Mouse (Mus musculus): ENCODE measurements around the gene Man2b1. TPM values are rescaled to one million over a fixed set of nuclear protein-coding genes. Genes with fewer than 3 reads are reported as not detected.
"Not testable (repeated sequence)": the region's sequence is repeated elsewhere in the genome, so short reads cannot be mapped to it uniquely, and the experiment has no call there.

The Man2b1 gene
- total RNA-seq, 2 experiments from 2014 or later, result 7.3 to 12.6 TPM

- peak; percentile 47 for DNase-seq
These were observed 36.2 kb downstream of the Man2b1 start for GRCm38 (mm10) chr8:85119052-85119981.

DNA sequence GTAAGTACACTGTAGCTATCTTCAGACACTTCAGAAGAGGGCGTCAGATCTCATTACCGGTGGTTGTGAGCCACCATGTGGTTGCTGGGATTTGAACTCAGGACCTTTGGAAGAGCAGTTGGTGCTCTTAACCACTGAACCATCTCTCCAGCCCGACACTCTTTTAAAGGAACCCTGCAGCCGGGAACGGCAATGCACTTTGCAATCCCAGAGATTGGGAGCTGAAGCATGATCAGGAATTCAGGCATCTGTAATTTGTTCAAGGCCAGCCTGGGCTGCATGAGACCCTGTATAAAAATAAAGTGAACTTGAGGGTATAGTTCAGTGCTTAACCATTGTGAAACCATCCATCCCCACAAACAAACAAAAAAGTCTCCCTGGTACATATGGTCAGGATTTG is 37.2 kb downstream of the Man2b1 start:
- DNase-seq, result not testable (repeated sequence)

DNA sequence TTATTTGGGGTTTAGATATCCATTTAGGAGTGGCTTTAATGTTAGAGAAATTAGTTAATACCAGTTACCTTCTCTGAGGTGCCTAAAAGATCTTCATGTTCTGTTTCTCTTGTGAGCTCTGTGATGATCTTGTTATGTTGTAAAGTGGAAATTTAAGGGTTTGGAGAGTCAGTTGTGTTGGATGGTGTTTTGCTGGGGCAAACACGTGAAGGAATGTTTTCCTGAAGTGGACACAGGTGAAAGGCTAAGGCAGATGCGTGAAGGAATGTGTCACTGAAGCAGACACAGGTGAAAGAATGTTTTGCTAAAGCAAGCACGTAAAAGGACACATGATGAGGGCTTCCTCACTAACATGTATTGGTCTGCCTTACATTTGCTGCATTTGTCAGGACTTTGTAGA is 39.9 kb downstream of the Man2b1 start, which contains the start of gene Zfp791:
Gene Zfp791, minus strand, starts transcription at position 101 of the 400 bp plus-strand sequence.
- DNase-seq, result no peak

GRCm38 (mm10) chr8:85123691-85124090 is 40.6 kb downstream of the Man2b1 start:
- DNase-seq, result no peak

- DNase-seq, result no peak
These were observed 49.3 kb downstream of the Man2b1 start for GRCm38 (mm10) chr8:85132335-85132734.

GRCm38 (mm10) chr8:85135690-85136089 is 52.6 kb downstream of the Man2b1 start:
- not testable (repeated sequence) for DNase-seq

- DNase-seq, result no peak
These were observed 59.4 kb downstream of the Man2b1 start for GRCm38 (mm10) chr8:85142516-85142915.

Small RNAs within 50 kb of the gene (microRNA-seq; reads per million reads assigned to microRNA genes)
- gene Gm23388 (ENCODE audit: borderline replicate concordance in 2 of 2) (0 to 1.5 reads per million in 2 experiments), gene Mir7070 (ENCODE audit: borderline replicate concordance in 2 of 2) (0 reads per million in 2 experiments)

Other genes with a start within 250 kb of the Man2b1 start
- 100 to 1,000 TPM; 134 TPM for gene Rad23a, start 242.6 kb upstream of the Man2b1 start, total RNA-seq (2021)
- gene Calr, start 236.3 kb upstream of the Man2b1 start, total RNA-seq (2021), result 100 to 1,000 TPM; 178 to 214 TPM
- gene Farsa, start 226.3 kb upstream of the Man2b1 start, total RNA-seq (2021), result 10 to 100 TPM; 21.2 to 24.2 TPM
- gene Syce2, start 211.2 kb upstream of the Man2b1 start, total RNA-seq (2021), result 1 to 10 TPM in 1 of 2 experiments, under 1 TPM in 1; 0.95 to 1.2 TPM
- gene Gcdh, start 189.3 kb upstream of the Man2b1 start, total RNA-seq (2021), result 10 to 100 TPM; 34.7 to 34.8 TPM
- gene Klf1, start 181.3 kb upstream of the Man2b1 start, total RNA-seq (2021), result not detected
- gene Dnase2a, start 174.7 kb upstream of the Man2b1 start, total RNA-seq (2021), result 1 to 10 TPM; 4.5 to 5.7 TPM
- not detected for gene Mast1, start 145.9 kb upstream of the Man2b1 start, total RNA-seq (2021)
- not detected for gene Rtbdn, start 136.3 kb upstream of the Man2b1 start, total RNA-seq (2021)
- gene Gm49661, start 113.8 kb upstream of the Man2b1 start, total RNA-seq (2021), result not detected
- gene Prdx2, start 113.7 kb upstream of the Man2b1 start, total RNA-seq (2021), result 100 to 1,000 TPM; 192 to 200 TPM
- 10 to 100 TPM; 22.2 to 24.7 TPM for gene Rnaseh2a, start 113.5 kb upstream of the Man2b1 start, total RNA-seq (2021)
- 1 to 10 TPM; 5.1 to 6.9 TPM for gene Junb, start 104.6 kb upstream of the Man2b1 start, total RNA-seq (2021)
- 1 to 10 TPM; 1.1 to 1.3 TPM for gene Hook2, start 92.7 kb upstream of the Man2b1 start, total RNA-seq (2021)
- not detected for gene Best2, start 68.7 kb upstream of the Man2b1 start, total RNA-seq (2021)
- 10 to 100 TPM; 45.6 to 48.2 TPM for gene Asna1, start 58.0 kb upstream of the Man2b1 start, total RNA-seq (2021)
- gene Trir, start 56.4 kb upstream of the Man2b1 start, total RNA-seq (2021), result 10 to 100 TPM; 66.5 to 69.4 TPM
- gene Tnpo2, start 46.4 kb upstream of the Man2b1 start, total RNA-seq (2021), result 10 to 100 TPM; 23.5 to 27.9 TPM
- gene Fbxw9, start 23.2 kb upstream of the Man2b1 start, total RNA-seq (2021), result 1 to 10 TPM; 1.8 to 2.2 TPM
- gene Gm5741, start 15.3 kb upstream of the Man2b1 start, total RNA-seq (2021), result not detected
- 10 to 100 TPM; 18.6 to 20.3 TPM for gene Dhps, start 11.5 kb upstream of the Man2b1 start, total RNA-seq (2021)
- 10 to 100 TPM; 39.8 to 43.1 TPM for gene Wdr83os, start 2.5 kb upstream of the Man2b1 start, total RNA-seq (2021)
- 10 to 100 TPM; 14.9 to 21.8 TPM for gene Wdr83, start 2.0 kb upstream of the Man2b1 start, total RNA-seq (2021)
- gene Zfp791, start 39.8 kb downstream of the Man2b1 start, total RNA-seq (2021), result 1 to 10 TPM in 1 of 2 experiments, under 1 TPM in 1; 1.00 to 1.4 TPM
- gene Cks1brt, start 68.7 kb downstream of the Man2b1 start, total RNA-seq (2021), result not detected
- not detected for gene Olfr371, start 142.7 kb downstream of the Man2b1 start, total RNA-seq (2021)
- gene Orc6, start 216.4 kb downstream of the Man2b1 start, total RNA-seq (2021), result 1 to 10 TPM; 4.7 to 4.9 TPM
- gene Vps35, start 216.5 kb downstream of the Man2b1 start, total RNA-seq (2021), result 10 to 100 TPM; 47.0 to 48.0 TPM